Mouse (Mus musculus): Measurements from ENCODE around the gene Acot13.

DNA sequence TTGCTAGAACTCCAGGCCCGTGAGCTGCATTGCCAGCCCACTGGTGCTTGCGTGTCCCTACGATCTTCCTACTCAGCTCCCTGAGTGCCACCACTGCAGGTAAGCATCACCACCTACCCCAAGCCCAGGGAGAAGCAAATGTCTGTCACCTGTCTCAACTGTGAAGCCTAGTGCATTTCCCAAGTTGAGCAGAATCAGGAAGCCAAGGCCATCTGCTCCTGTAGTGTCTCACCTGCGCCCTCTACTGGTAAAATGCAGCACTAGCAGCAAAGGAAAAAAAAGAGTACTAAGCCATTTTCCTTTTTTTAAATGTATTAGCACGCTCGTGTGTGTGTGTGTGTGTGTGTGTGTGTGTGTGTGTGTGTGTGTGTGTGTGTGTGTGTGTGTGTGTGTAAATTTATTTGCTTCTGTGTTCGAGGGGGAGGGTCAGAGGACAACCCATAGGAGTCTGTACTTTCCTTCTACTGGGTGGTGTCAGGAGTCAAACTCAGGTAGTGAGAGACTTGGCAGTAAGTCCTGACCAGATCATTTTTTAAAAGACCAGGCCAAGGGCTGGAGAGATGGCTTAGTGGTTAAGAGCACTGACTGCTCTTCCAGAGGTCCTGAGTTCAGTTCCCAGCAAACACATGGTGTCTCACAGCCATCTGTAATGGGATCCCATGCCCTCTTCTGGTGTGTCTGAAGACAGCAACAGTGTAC is 55.0 kb downstream of the Acot13 start:
- peak; percentile 76; the same call in 1 of the 2 replicates for TF ChIP-seq CTCF (IDR thresholded peaks at IDR 0.05; ENCODE audit: extremely low read depth, insufficient read length, insufficient replicate concordance, low read depth, low read length)
- no peak for TF ChIP-seq POLR2A (IDR thresholded peaks at IDR 0.05; ENCODE audit: low read depth, low read length)
